Mouse (Mus musculus): ENCODE results near the gene Hapln4.

GRCm38 (mm10) chr8:70120667-70121066, 37.4 kb downstream of the Hapln4 start, which contains the start of gene Ncan:
- TF ChIP-seq CTCF (IDR thresholded peaks at IDR 0.05; ENCODE audit: control insufficient read depth, insufficient read depth, insufficient replicate concordance, low read depth, low read length) (no peak), POLR2A (IDR thresholded peaks at IDR 0.05; ENCODE audit: control insufficient read depth, low read depth, low read length) (no peak)
